Mouse (Mus musculus) urinary bladder, postnatal 10 days (tissue): ENCODE measurements around the gene Prkar2a.

Experiments
- DNase-seq: peaks from one replicate; pipeline ENCODE4 v3.0.0; 2022; ENCODE audit warnings: low spot score

The Prkar2a gene

GRCm38 (mm10) chr9:108752142-108752920 lies 63.2 kb downstream of the Prkar2a start:
- DNase-seq: no peak

GRCm38 (mm10) chr9:108753326-108753725 lies 64.2 kb downstream of the Prkar2a start:
- no peak for DNase-seq

GRCm38 (mm10) chr9:108753976-108754375 lies 64.9 kb downstream of the Prkar2a start:
- no peak for DNase-seq

GRCm38 (mm10) chr9:108754423-108754822 lies 65.3 kb downstream of the Prkar2a start:
- DNase-seq: no peak

- no peak for DNase-seq
Measured at GRCm38 (mm10) chr9:108757406-108757805, 68.3 kb downstream of the Prkar2a start.

- DNase-seq: no peak
Measured at GRCm38 (mm10) chr9:108759121-108759520, 70.0 kb downstream of the Prkar2a start.

- no peak for DNase-seq
Measured at GRCm38 (mm10) chr9:108759805-108760204, 70.7 kb downstream of the Prkar2a start.

- no peak for DNase-seq
Measured at GRCm38 (mm10) chr9:108761561-108761960, 72.4 kb downstream of the Prkar2a start.

GRCm38 (mm10) chr9:108764971-108765370 lies 75.9 kb downstream of the Prkar2a start:
- no peak for DNase-seq

GRCm38 (mm10) chr9:108776614-108777013 lies 87.5 kb downstream of the Prkar2a start:
- no peak for DNase-seq

- DNase-seq: no peak
Measured at GRCm38 (mm10) chr9:108777276-108777675, 88.2 kb downstream of the Prkar2a start.

GRCm38 (mm10) chr9:108780959-108781358 lies 91.8 kb downstream of the Prkar2a start:
- no peak for DNase-seq

- DNase-seq: no peak
Measured at GRCm38 (mm10) chr9:108781891-108782290, 92.8 kb downstream of the Prkar2a start.

- DNase-seq: no peak
Measured at GRCm38 (mm10) chr9:108782836-108783547, 93.9 kb downstream of the Prkar2a start.

GRCm38 (mm10) chr9:108783548-108784463 lies 94.7 kb downstream of the Prkar2a start, which contains the start of gene Ip6k2:
Ip6k2 (plus strand) TSS chr9:108783796.
- DNase-seq: peak; percentile 84

GRCm38 (mm10) chr9:108785416-108785815 lies 96.3 kb downstream of the Prkar2a start:
- no peak for DNase-seq

- no peak for DNase-seq
Measured at GRCm38 (mm10) chr9:108786494-108786893, 97.4 kb downstream of the Prkar2a start.

GRCm38 (mm10) chr9:108787080-108787479 lies 98.0 kb downstream of the Prkar2a start:
- no peak for DNase-seq

GRCm38 (mm10) chr9:108788713-108789112 lies 99.6 kb downstream of the Prkar2a start:
- DNase-seq: no peak

- DNase-seq: no peak
Measured at GRCm38 (mm10) chr9:108792307-108792706, 103.2 kb downstream of the Prkar2a start.

GRCm38 (mm10) chr9:108792730-108793129 lies 103.6 kb downstream of the Prkar2a start:
- no peak for DNase-seq

- no peak for DNase-seq
Measured at GRCm38 (mm10) chr9:108795281-108795680, 106.2 kb downstream of the Prkar2a start.
